In genomic region chr3:27283071-27283713, GRCm38 (mm10) we compare ENCODE assay signal across 8 mouse cellular contexts. TPM values are rescaled to one million over a fixed set of nuclear protein-coding genes. Genes with fewer than 3 reads are reported as not detected.
DNase-seq lines count a peak whose midpoint lies in the region; ATAC-seq and TF ChIP-seq lines count a peak whose summit lies in the region.

No protein-coding gene starts in this region.

- no peak for TF ChIP-seq EP300 in heart, adult 2 months (IDR thresholded peaks at IDR 0.05; ENCODE audit: insufficient read depth, low read depth, low read length)

- no peaks in the 10 kb centered on the region for H3K36me3 ChIP-seq in heart, adult 2 months (ENCODE audit: control insufficient read depth, insufficient read depth, low read length)
- H3K36me3 ChIP-seq in heart, embryonic 10.5 days: no peaks in the 10 kb centered on the region
- H3K36me3 ChIP-seq in kidney, embryonic 14.5 days (ENCODE audit: control insufficient read depth, insufficient read depth, low read length): no peaks in the 10 kb centered on the region

- H3K4me2 ChIP-seq in kidney, embryonic 14.5 days (replicated peaks; ENCODE audit: low read depth, low read length): peak overlapping the region; percentile 35

- no peak for TF ChIP-seq CTCF in heart, adult 2 months (IDR thresholded peaks at IDR 0.05)
- no peak for TF ChIP-seq CTCF in bone marrow, adult 2 months (IDR thresholded peaks at IDR 0.05; ENCODE audit: control insufficient read depth, insufficient read depth, low read length)

- peak; percentile 57 for ATAC-seq in kidney, embryonic 14.5 days (ENCODE audit: low FRiP score, low TSS enrichment)

- H3K27me3 ChIP-seq in heart, adult 2 months (ENCODE audit: control insufficient read depth, insufficient read depth, low read length): no peaks in the 10 kb centered on the region
- H3K27me3 ChIP-seq in heart, embryonic 10.5 days (ENCODE audit: insufficient read depth, poor library complexity, severe bottlenecking): peaks cover 7% of the 10 kb centered on the region; the same call in 1 of the 2 replicates
- H3K27me3 ChIP-seq in kidney, embryonic 14.5 days (ENCODE audit: control insufficient read depth, insufficient read depth, low read length): no peaks in the 10 kb centered on the region

- intact Hi-C loops in heart, adult 2 months (cut with DNase I): no loop called here

- no peak overlapping the region for H3K9ac ChIP-seq in heart, adult 2 months (ENCODE audit: low read depth, low read length)
- peak overlapping the region; percentile 40; the same call in 1 of the 2 replicates for H3K9ac ChIP-seq in kidney, embryonic 14.5 days (ENCODE audit: low read depth, low read length)

- no peaks in the 10 kb centered on the region for H3K79me2 ChIP-seq in heart, adult 2 months (replicated peaks; ENCODE audit: control insufficient read depth, insufficient read depth, low read length)

- no peaks in the 10 kb centered on the region for H3K9me3 ChIP-seq in heart, embryonic 10.5 days
- no peaks in the 10 kb centered on the region for H3K9me3 ChIP-seq in kidney, embryonic 14.5 days (ENCODE audit: control insufficient read depth, low read length)

- WGBS in heart, adult 2 months: 6% methylated on average over 27 of the region's 27 CpGs
- WGBS in bone marrow, adult 2 months: 40% methylated on average over 27 of the region's 27 CpGs
- 2% methylated on average over 27 of the region's 27 CpGs for WGBS in heart, embryonic 10.5 days
- WGBS in kidney, embryonic 14.5 days: 5% methylated on average over 27 of the region's 27 CpGs

- peak overlapping the region; percentile 37 for H3K4me3 ChIP-seq in heart, adult 2 months
- no peak overlapping the region for H3K4me3 ChIP-seq in bone marrow, adult 2 months (replicated peaks; ENCODE audit: control insufficient read depth, low read depth, low read length)
- peak overlapping the region; percentile 55 for H3K4me3 ChIP-seq in heart, embryonic 10.5 days
- peak overlapping the region; percentile 8 for H3K4me3 ChIP-seq in kidney, embryonic 14.5 days (ENCODE audit: low read length)

- peak; percentile 34 to 38 for DNase-seq in heart, adult 2 months
- no peak for DNase-seq in heart, adult 8-10 months (ENCODE audit: low spot score)
- no peak for DNase-seq in heart, embryonic 10.5 days (ENCODE audit: low spot score)
- peak; percentile 56 for DNase-seq in lung, postnatal 36 days
- DNase-seq in yolk sac, embryonic 10.5 days (ENCODE audit: low spot score): peak; percentile 53
- no peak for DNase-seq in layer of hippocampus, adult 8-10 months (ENCODE audit: low spot score in 2 of 2)

- TF ChIP-seq POLR2A in heart, adult 2 months (IDR thresholded peaks at IDR 0.05; ENCODE audit: insufficient read depth, low read depth, low read length): no peak
- no peak for TF ChIP-seq POLR2A in bone marrow, adult 2 months (IDR thresholded peaks at IDR 0.05; ENCODE audit: borderline replicate concordance, control insufficient read depth, low read depth, low read length)

- peak overlapping the region; percentile 68 for H3K27ac ChIP-seq in heart, adult 2 months
- 0 out of 2 replicates have a peak overlapping the region, but pooled peaks have one; percentile 10 for H3K27ac ChIP-seq in bone marrow, adult 2 months (ENCODE audit: control insufficient read depth, insufficient read depth, low read depth, low read length, poor library complexity)
- peak overlapping the region; percentile 62 for H3K27ac ChIP-seq in heart, embryonic 10.5 days
- peak overlapping the region; percentile 53; the same call in 1 of the 2 replicates for H3K27ac ChIP-seq in kidney, embryonic 14.5 days (ENCODE audit: low read depth, low read length)

- H3K4me1 ChIP-seq in heart, adult 2 months (ENCODE audit: control insufficient read depth, insufficient read depth, low read length): peaks cover 12% of the 10 kb centered on the region
- peaks cover 4% of the 10 kb centered on the region; the same call in 1 of the 2 replicates for H3K4me1 ChIP-seq in bone marrow, adult 2 months (ENCODE audit: control insufficient read depth, insufficient read depth, low read length)
- H3K4me1 ChIP-seq in heart, embryonic 10.5 days: peaks cover 8% of the 10 kb centered on the region; the same call in 1 of the 2 replicates
- 0 out of 2 replicates have a peak, but pooled peaks cover 9% of the 10 kb centered on the region for H3K4me1 ChIP-seq in kidney, embryonic 14.5 days (ENCODE audit: control insufficient read depth, insufficient read depth, low read length)

RNA-seq across cellular contexts. Expression of gene Tnfsf10, which starts 33.6 kb away (rescaled TPM):
- 10 to 100 TPM in 1 of 2 experiments, 1 to 10 TPM in 1; 6.3 to 10.4 TPM for total RNA-seq in heart, adult 2 months (2021)
- polyA plus RNA-seq in heart, adult 2 months (2012; rRNA removed): 4.2 and 8.5 TPM in 2 replicates
- total RNA-seq in heart, adult 8-10 months (2022): 1 to 10 TPM; 7.8 to 9.9 (median 9.6) TPM
- polyA plus RNA-seq in bone marrow, adult 2 months (2011; ENCODE audit: insufficient read depth, insufficient read length, low replicate concordance, missing spikeins): 1.0 and 1.1 TPM in 2 replicates
- not detected in 2 replicates for polyA plus RNA-seq in heart, embryonic 10.5 days (2016; fragmentation: Nextera tagmentation; extraction: Ambion mirVana)
- polyA plus RNA-seq in kidney, embryonic 14.5 days (2014; fragmentation: Nextera tagmentation; extraction: Ambion mirVana): 0.10 and 0.38 TPM in 2 replicates
- 1 to 10 TPM; 1.4 to 2.8 (median 2.2) TPM for total RNA-seq in layer of hippocampus, adult 8-10 months (2022)

Comparison
In these comparisons a context has a peak if more than half of its experiments do, and no peak if none do; other contexts are left out.
1. DNase-seq: peak in heart, adult 2 months (2 of 2), lung, postnatal 36 days (single experiment) and yolk sac, embryonic 10.5 days (single experiment); none in heart, adult 8-10 months (single experiment), heart, embryonic 10.5 days (single experiment) and layer of hippocampus, adult 8-10 months (0 of 2).
2. H3K27ac ChIP-seq: peak in every context shown above with its lines; median percentile 68 in heart, adult 2 months; 62 in heart, embryonic 10.5 days; 53 in kidney, embryonic 14.5 days; 10 in bone marrow, adult 2 months.